Mouse (Mus musculus) lung, adult 2 months (tissue): ENCODE data around the gene Slc35e1. TPM values are rescaled to one million over a fixed set of nuclear protein-coding genes. Genes with fewer than 3 reads are reported as not detected.

Source experiments
- DNase-seq: peaks from one replicate; pipeline ENCODE4 v3.0.0; 2022
- H3K4me1 ChIP-seq: fragments of 200-500 bp; 2 replicates; pipeline ENCODE4 v1.6.1; 2011; ENCODE audit warnings: low read length; ENCODE audit not compliant: control insufficient read depth, insufficient read depth
- H3K4me3 ChIP-seq: fragments of 200-500 bp; replicated peaks from 2 replicates; pipeline ENCODE3; 2011; ENCODE audit warnings: low read depth, mild to moderate bottlenecking, control low read depth, low read length; ENCODE audit errors: extremely low read depth
- CTCF ChIP-seq: fragments of 200-500 bp; IDR thresholded peaks from 2 replicates; pipeline ENCODE4 v1.5.1; 2011; ENCODE audit warnings: mild to moderate bottlenecking, low read length, control low read depth; ENCODE audit not compliant: insufficient read depth
- POLR2A ChIP-seq: fragments of 200-500 bp; IDR thresholded peaks from 2 replicates; pipeline ENCODE4 v1.6.1; 2011; ENCODE audit warnings: low read depth, mild to moderate bottlenecking, control low read depth, low read length, borderline replicate concordance; ENCODE audit errors: extremely low read depth
- WGBS: fragments of 180-500 bp; shearing (Covaris S2); methylation state at CpG from one replicate; pipeline ENCODE4 v1.1.7; 2018; 5-methylcytosine and 5-hydroxymethylcytosine counted together
- polyA plus RNA-seq: library from polyadenylated mRNA; depleted of rRNA; stranded (reverse); fragments of >200 nt; gene quantifications from 2 replicates; pipeline ENCODE4 v1.2.3, GENCODE M21; 2012; rRNA removed

Gene Slc35e1
- polyA plus RNA-seq: 66.5 and 74.9 TPM in 2 replicates

DNA sequence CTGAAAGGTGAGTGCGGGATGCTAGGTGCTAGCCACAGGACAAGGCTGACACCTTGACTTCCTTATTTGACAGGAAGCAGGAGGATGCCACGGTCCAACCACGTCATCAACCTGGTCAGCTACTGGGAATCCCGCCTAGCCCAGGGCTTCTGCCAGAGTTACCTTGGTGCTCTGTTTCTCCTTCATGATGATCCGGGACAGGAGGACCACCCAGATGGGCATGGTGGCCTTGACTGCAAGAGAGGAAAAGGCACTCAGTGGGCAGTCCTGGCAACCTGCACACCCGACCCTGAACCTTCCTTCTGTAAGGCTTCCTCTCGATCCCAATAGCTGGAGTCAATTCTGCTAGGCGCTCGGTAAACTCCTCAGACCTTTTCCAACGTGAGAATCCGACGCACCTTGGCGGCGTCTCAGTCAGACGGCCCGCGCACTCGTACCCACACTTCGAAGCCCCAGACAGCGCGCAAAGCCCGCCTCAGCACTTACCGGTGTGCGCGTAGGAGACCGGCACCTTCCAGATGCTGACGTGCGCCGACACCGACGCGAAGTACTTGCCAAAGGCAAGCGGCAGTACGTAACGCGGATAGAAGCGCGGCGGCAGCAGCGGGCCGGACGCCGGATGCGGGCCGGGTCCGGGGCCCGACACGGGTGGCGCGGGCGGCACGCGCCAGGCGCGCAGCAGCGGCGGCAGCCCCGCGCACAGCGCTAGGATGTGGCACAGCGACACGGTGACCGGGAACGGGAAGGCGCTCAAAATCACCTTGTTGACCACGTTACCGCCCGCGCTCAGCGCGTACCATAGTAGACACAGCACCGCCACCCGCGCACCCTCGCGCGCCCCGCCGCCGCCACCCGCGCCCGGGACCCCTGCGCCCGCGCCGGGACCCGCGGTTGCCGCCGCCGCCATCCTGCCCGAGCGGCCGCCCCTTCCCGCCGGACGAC lies at the start of gene Slc35e1:
Gene Slc35e1, minus strand, starts transcription at position 935 of the 942 bp plus-strand sequence.
- peaks cover 13% of the 10 kb centered on the region for H3K4me1 ChIP-seq
- WGBS: under 1% methylated on average over 93 of the region's 98 CpGs
- peak; percentile 28 for DNase-seq
- peak within 1 kb of the TSS; percentile 90 for H3K4me3 ChIP-seq
- TF ChIP-seq CTCF: no peak
- peak; percentile 28; the same call in 1 of the 2 replicates for TF ChIP-seq POLR2A

DNA sequence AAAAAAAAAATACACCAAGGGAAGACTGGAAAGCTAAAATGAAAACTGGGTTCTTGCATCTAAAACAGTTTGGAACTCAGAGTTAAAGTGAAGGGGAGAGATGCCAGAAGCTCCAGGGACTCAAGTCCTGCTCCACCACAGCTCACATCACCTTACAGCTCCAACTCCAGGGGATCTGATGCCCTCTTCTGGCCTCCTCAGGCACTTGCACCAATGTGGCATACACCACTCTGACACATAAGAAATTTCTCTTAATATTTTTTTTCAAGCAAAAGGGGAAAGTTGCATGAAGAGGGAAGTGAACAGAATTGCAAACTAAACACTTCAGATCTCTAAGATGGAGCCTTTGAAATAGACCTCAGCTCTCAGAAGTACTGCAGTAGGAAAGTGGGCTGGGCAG lies 46.8 kb upstream of the Slc35e1 start:
- no peak overlapping the region for H3K4me3 ChIP-seq
- H3K4me1 ChIP-seq: no peaks in the 10 kb centered on the region
- no peak for DNase-seq
- TF ChIP-seq CTCF (peak; percentile 34; the same call in 1 of the 2 replicates), POLR2A (no peak)

DNA sequence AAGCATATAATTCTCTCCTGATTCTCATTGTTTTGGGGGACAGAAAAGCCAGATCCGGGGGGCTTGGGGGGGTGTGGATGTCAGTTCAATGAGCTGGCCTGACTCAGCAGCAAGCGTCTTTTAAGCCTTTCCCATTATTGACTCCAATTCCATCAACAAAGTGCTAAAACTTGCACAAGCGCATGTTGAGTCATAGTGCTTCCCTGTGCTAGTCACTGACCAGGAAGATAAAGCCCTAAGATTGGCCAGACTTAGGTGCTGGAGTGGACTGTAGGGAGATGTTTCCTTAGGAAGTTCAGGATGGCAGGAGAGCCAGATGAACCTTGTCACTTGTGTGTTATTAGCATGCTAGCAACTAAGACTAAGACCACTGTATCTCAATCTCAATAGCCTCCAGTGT lies 42.5 kb upstream of the Slc35e1 start:
- WGBS: 92% methylated on average over 3 of the region's 3 CpGs
- H3K4me1 ChIP-seq: peaks cover 2% of the 10 kb centered on the region; the same call in 1 of the 2 replicates
- DNase-seq: no peak

DNA sequence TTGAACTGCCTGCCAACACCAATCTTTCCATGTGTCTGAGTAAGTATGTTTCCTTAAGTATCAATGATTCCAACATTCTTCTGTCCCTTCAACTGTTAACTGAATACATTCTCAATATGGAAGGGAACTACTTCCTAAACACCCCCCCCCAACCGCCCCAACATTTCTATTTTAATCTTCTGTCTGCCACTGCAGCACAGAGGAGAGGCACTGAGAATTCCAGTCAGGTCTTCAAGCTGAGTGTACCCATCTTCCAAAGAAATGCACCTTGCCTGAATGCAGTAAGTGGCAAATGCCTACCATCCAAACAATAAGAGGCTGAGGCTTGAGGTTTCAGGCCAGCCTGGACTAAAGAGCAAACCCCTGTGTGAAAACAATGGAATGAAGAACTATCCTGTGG lies 39.7 kb upstream of the Slc35e1 start:
- H3K4me3 ChIP-seq: no peak overlapping the region
- WGBS: 89% methylated on average over 1 of the region's 1 CpGs
- DNase-seq: no peak
- TF ChIP-seq POLR2A (no peak), CTCF (no peak)
- H3K4me1 ChIP-seq: peaks cover 2% of the 10 kb centered on the region; the same call in 1 of the 2 replicates

More for the DNA sequence above, 42.5 kb upstream of the Slc35e1 start:
- no peak overlapping the region for H3K4me3 ChIP-seq
- TF ChIP-seq CTCF: no peak
- no peak for TF ChIP-seq POLR2A

DNA sequence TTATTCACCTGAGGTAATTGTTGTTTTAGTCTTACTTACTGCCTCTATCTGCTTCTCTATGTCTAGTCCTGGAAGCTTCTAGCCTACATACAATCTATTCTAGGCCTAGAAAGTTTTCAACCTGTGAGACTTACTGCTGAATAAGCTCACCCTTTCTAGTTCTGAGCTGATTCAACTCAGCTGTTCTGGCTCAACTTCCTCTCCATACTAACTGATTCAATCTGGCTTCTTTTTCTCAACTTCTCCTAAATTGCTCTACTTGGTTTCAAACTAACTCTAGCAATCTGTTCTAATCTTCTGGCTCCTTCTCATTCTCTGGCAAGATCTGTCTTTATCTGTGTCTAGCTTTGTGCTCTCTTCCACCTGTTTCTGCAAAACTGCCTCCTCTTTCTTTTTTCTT lies 29.5 kb upstream of the Slc35e1 start:
- DNase-seq: no peak
- Histone ChIP-seq H3K4me3 (no peak overlapping the region), H3K4me1 (no peaks in the 10 kb centered on the region)
- TF ChIP-seq CTCF (no peak), POLR2A (no peak)

DNA sequence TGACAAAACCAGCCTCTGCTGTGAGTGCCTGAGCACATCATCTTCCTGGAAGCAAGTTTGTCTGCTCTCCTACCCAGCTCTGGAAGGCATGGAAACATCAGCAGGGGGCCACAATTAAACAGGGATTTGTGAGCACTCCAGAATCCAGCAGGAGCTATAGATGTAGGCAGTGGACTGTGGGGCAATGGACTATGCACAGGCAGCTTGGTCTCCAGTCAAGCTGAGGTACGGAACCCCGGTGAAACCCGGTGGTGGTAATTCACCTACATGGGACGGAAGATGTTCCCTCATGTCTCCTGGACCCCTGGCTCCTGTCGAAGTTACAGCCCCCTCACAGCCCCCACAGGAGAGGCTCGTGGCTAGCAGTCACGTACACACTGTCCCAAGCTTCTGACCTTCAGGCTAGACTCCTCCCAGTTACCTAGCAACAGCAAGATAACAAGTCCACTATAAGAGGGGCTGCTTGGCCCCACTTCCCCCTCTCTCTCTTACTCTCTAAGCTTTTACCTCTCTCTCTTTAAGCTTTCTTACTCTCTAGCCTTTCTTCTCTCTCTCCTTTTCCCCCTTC lies 25.1 kb upstream of the Slc35e1 start:
- TF ChIP-seq CTCF (no peak), POLR2A (no peak)
- Histone ChIP-seq H3K4me3 (no peak overlapping the region), H3K4me1 (no peaks in the 10 kb centered on the region)
- DNase-seq: no peak
- WGBS: 66% methylated on average over 7 of the region's 7 CpGs

DNA sequence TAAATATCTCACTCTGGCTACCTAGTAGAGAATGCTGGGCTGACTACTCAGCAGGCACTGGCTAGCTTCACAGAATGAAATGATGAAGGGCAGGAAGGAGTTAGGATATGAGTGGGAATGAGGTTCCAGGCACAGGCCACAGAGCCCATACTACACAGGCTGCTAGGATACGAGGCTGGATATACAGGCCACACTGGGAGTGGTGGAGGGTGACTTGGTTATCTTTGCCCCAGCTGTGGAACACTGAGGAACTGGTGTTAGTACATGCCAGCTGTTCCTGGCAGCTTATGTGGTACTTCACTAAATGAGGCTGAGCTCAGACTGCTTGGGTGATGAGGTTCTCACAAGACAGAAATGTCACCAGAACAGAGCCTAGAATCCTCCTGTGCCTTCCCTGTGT lies 20.7 kb upstream of the Slc35e1 start:
- 61% methylated on average over 1 of the region's 1 CpGs for WGBS
- H3K4me1 ChIP-seq: peaks cover 12% of the 10 kb centered on the region; the same call in 1 of the 2 replicates
- H3K4me3 ChIP-seq: no peak overlapping the region
- no peak for TF ChIP-seq CTCF
- no peak for TF ChIP-seq POLR2A
- DNase-seq: no peak

DNA sequence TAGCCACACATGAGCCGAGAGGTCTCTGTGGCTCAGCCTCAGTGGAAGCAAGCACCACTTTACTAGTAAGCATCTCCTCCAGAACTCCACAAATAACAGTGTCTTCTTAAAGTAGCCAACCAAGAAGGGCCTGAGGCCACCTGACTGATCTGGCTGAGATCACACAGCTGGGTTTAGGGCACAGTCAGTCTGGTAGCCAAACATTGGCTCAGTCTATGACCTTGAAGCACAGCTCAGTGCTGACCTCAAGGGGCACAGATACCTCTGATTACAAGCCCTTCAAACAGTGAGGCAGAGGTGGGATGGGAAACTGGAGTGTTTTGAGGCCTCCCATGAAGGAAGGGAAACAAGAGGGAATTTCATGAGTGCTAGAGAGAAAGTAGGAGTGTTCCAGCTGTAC lies 20.2 kb upstream of the Slc35e1 start:
- TF ChIP-seq POLR2A (no peak), CTCF (no peak)
- no peak overlapping the region for H3K4me3 ChIP-seq
- WGBS: 81% methylated on average over 1 of the region's 1 CpGs
- DNase-seq: no peak
- H3K4me1 ChIP-seq: peaks cover 15% of the 10 kb centered on the region; the same call in 1 of the 2 replicates

DNA sequence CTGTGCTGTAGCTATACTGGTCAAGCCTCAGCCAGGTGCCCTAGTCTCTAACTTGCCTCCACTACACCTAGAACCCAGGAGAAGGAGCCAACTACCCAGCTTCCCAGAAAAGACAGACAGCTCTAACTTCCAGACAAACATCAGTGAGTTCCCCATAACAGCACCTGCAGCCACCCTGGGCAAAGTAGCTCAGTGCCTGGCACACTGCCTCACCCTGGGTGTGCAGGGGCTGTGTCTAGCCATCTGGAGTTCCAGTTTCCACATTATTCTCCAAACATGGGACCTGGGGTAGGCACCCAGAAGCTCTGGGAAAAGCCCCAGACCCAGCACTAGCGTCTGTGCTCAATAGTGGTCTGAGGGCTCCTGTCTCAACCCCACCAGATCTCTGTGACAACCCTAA lies 15.1 kb upstream of the Slc35e1 start:
- TF ChIP-seq CTCF (no peak), POLR2A (no peak)
- WGBS: 88% methylated on average over 1 of the region's 1 CpGs
- Histone ChIP-seq H3K4me1 (peaks cover 19% of the 10 kb centered on the region; the same call in 1 of the 2 replicates), H3K4me3 (no peak overlapping the region)
- no peak for DNase-seq
